Mouse (Mus musculus) kidney, adult 2 months (tissue): ENCODE measurements around the gene Dlgap5. TPM values are rescaled to one million over a fixed set of nuclear protein-coding genes. Genes with fewer than 3 reads are reported as not detected.
"Not testable (repeated sequence)": the region's sequence is repeated elsewhere in the genome, so short reads cannot be mapped to it uniquely, and the experiment has no call there.

Experiments
- DNase-seq: peaks from one replicate; pipeline ENCODE4 v3.0.0; 2021
- H3K27ac ChIP-seq: fragments of 200-500 bp; 2 replicates; pipeline ENCODE4 v1.5.1; 2012; ENCODE audit warnings: low read depth, low read length, control low read depth, inconsistent platforms; ENCODE audit not compliant: insufficient read depth
- H3K27me3 ChIP-seq: fragments of 200-500 bp; replicated peaks from 2 replicates; pipeline ENCODE4 v1.6.1; 2012; ENCODE audit warnings: mild to moderate bottlenecking, moderate library complexity, low read length, inconsistent platforms; ENCODE audit not compliant: control insufficient read depth, insufficient read depth
- H3K36me3 ChIP-seq: fragments of 200-500 bp; 2 replicates; pipeline ENCODE4 v1.6.1; 2012; ENCODE audit warnings: mild to moderate bottlenecking, moderate library complexity, low read length, inconsistent platforms; ENCODE audit not compliant: control insufficient read depth, insufficient read depth
- H3K4me1 ChIP-seq: fragments of 200-500 bp; 2 replicates; pipeline ENCODE4 v1.6.1; 2011; ENCODE audit warnings: low read length; ENCODE audit not compliant: control insufficient read depth, insufficient read depth
- H3K4me3 ChIP-seq: fragments of 200-500 bp; 2 replicates; pipeline ENCODE4 v1.5.1; 2011; ENCODE audit warnings: mild to moderate bottlenecking, low read depth, low read length, control low read depth; ENCODE audit not compliant: insufficient read depth
- CTCF ChIP-seq: fragments of 200-500 bp; conservative IDR thresholded peaks from 2 replicates; pipeline ENCODE4 v1.5.1; 2011; ENCODE audit warnings: low read depth, mild to moderate bottlenecking, control low read depth, low read length, moderate library complexity, mixed read lengths; ENCODE audit not compliant: insufficient read depth, insufficient read length
- POLR2A ChIP-seq: fragments of 200-500 bp; IDR thresholded peaks from one replicate; pipeline ENCODE4 v1.6.1; 2011; ENCODE audit warnings: low read depth, low read length, control low read depth
- WGBS: fragments of 180-500 bp; shearing (Covaris S2); methylation state at CpG from one replicate; pipeline ENCODE4 v1.1.7; 2018; 5-methylcytosine and 5-hydroxymethylcytosine counted together
- polyA plus RNA-seq: library from polyadenylated mRNA; depleted of rRNA; stranded (reverse); fragments of >200 nt; gene quantifications from 2 replicates; pipeline ENCODE4 v1.2.3, GENCODE M21; 2012

The Dlgap5 gene
- polyA plus RNA-seq, 1 experiment, result 0.33 TPM

- 36% methylated on average over 4 of the region's 4 CpGs for WGBS
- DNase-seq, result peak; percentile 56
- no peak overlapping the region for H3K27ac ChIP-seq
- TF ChIP-seq CTCF, result no peak
- TF ChIP-seq POLR2A, result no peak
- no peak overlapping the region for H3K4me3 ChIP-seq
- H3K36me3 ChIP-seq, result no peaks in the 10 kb centered on the region
- no peaks in the 10 kb centered on the region for H3K4me1 ChIP-seq
- no peaks in the 10 kb centered on the region for H3K27me3 ChIP-seq
These were observed 41.3 kb upstream of the Dlgap5 start for GRCm38 (mm10) chr14:47459556-47459955.

GRCm38 (mm10) chr14:47450121-47450520, 31.9 kb upstream of the Dlgap5 start, which contains the start of gene Fbxo34:
Gene Fbxo34 (plus strand): TSS chr14:47450421.
- H3K4me3 ChIP-seq, DNase-seq, H3K4me1 ChIP-seq, H3K27me3 ChIP-seq, H3K27ac ChIP-seq, H3K36me3 ChIP-seq: not testable (repeated sequence)
- 92% methylated on average over 3 of the region's 5 CpGs for WGBS

- TF ChIP-seq POLR2A (no peak), CTCF (no peak)
- Histone ChIP-seq H3K36me3 (no peaks in the 10 kb centered on the region), H3K4me3 (no peak overlapping the region), H3K27ac (no peak overlapping the region), H3K4me1 (no peaks in the 10 kb centered on the region), H3K27me3 (no peaks in the 10 kb centered on the region)
- no peak for DNase-seq
- 52% methylated on average over 9 of the region's 9 CpGs for WGBS
These were observed 27.3 kb upstream of the Dlgap5 start for GRCm38 (mm10) chr14:47445331-47446095.

GRCm38 (mm10) chr14:47444907-47445306, 26.7 kb upstream of the Dlgap5 start:
- no peaks in the 10 kb centered on the region for H3K27me3 ChIP-seq
- no peaks in the 10 kb centered on the region for H3K36me3 ChIP-seq
- WGBS, result 53% methylated on average over 2 of the region's 2 CpGs
- DNase-seq, result no peak
- no peaks in the 10 kb centered on the region for H3K4me1 ChIP-seq
- H3K4me3 ChIP-seq, result no peak overlapping the region
- no peak for TF ChIP-seq CTCF
- no peak for TF ChIP-seq POLR2A
- no peak overlapping the region for H3K27ac ChIP-seq

- Histone ChIP-seq H3K27me3 (no peaks in the 10 kb centered on the region), H3K27ac (no peak overlapping the region), H3K4me1 (no peaks in the 10 kb centered on the region), H3K36me3 (no peaks in the 10 kb centered on the region), H3K4me3 (no peak overlapping the region)
- TF ChIP-seq POLR2A, result no peak
- no peak for TF ChIP-seq CTCF
- 80% methylated on average over 3 of the region's 3 CpGs for WGBS
- no peak for DNase-seq
These were observed 20.7 kb upstream of the Dlgap5 start for GRCm38 (mm10) chr14:47438947-47439346.

- DNase-seq, result no peak
- no peaks in the 10 kb centered on the region for H3K4me1 ChIP-seq
- TF ChIP-seq POLR2A, result no peak
- TF ChIP-seq CTCF, result peak; percentile 44
- H3K27me3 ChIP-seq, result no peaks in the 10 kb centered on the region
- H3K4me3 ChIP-seq, result no peak overlapping the region
- no peaks in the 10 kb centered on the region for H3K36me3 ChIP-seq
- no peak overlapping the region for H3K27ac ChIP-seq
These were observed 14.8 kb upstream of the Dlgap5 start for GRCm38 (mm10) chr14:47432987-47433386.

- TF ChIP-seq CTCF (no peak), POLR2A (no peak)
- WGBS, result 76% methylated on average over 4 of the region's 4 CpGs
- Histone ChIP-seq H3K27ac (no peak overlapping the region), H3K4me3 (no peak overlapping the region), H3K27me3 (no peaks in the 10 kb centered on the region), H3K36me3 (no peaks in the 10 kb centered on the region), H3K4me1 (no peaks in the 10 kb centered on the region)
- no peak for DNase-seq
These were observed 4.3 kb upstream of the Dlgap5 start for GRCm38 (mm10) chr14:47422466-47422865.

- no peaks in the 10 kb centered on the region for H3K27me3 ChIP-seq
- TF ChIP-seq POLR2A (no peak), CTCF (no peak)
- WGBS, result 44% methylated on average over 2 of the region's 2 CpGs
- H3K4me1 ChIP-seq, result no peaks in the 10 kb centered on the region
- H3K4me3 ChIP-seq, result no peak overlapping the region
- no peak for DNase-seq
- H3K27ac ChIP-seq, result no peak overlapping the region
- no peaks in the 10 kb centered on the region for H3K36me3 ChIP-seq
These were observed 3.4 kb upstream of the Dlgap5 start for GRCm38 (mm10) chr14:47421606-47422005.
